In the genomic region with DNA sequence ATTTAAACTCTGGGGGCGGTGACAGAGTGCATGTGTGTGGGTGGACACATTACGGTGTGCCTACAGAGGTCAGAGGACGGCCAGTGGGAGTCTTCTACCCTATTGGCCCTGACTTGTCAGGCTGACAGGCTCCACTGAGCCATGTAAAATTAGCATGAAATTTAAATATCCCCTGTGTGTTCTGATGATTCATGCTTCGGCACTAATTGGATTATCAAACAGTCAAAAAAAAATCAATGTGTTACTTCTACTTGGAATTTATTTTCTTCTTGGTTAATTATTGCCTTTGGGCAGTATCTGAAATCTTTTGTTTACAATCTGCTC, we compare ENCODE assay signal across 12 mouse cellular contexts. TPM values are rescaled to one million over a fixed set of nuclear protein-coding genes. Genes with fewer than 3 reads are reported as not detected.
DNase-seq lines count a peak whose midpoint lies in the region; ATAC-seq and TF ChIP-seq lines count a peak whose summit lies in the region.
"Had no signal": no experiment of that assay in that cellular context is flagged by ENCODE, and none has a peak within 500 bp of the region (broad histone marks: within the 10 kb centered on the region; RNA-seq: fewer than 3 reads in every experiment).

No protein-coding gene starts in this region.

- 25% methylated on average over 4 of the region's 4 CpGs for WGBS in kidney, embryonic 15.5 days
- WGBS in midbrain, postnatal 0 days, result 28% methylated on average over 4 of the region's 4 CpGs

- no peak overlapping the region for H3K27ac ChIP-seq in kidney, embryonic 15.5 days
- H3K27ac ChIP-seq in midbrain, postnatal 0 days (ENCODE audit: low read depth, low read length), result no peak overlapping the region
- H3K27ac ChIP-seq: heart, adult 2 months; limb, embryonic 13.5 days had no signal

- ATAC-seq in kidney, embryonic 15.5 days (replicated peaks; ENCODE audit: low FRiP score), result 0 out of 2 replicates have a peak, but pooled peaks have one; percentile 59
- no peak for ATAC-seq in midbrain, postnatal 0 days (ENCODE audit: low FRiP score)

- H3K9ac ChIP-seq in kidney, embryonic 15.5 days, result no peak overlapping the region
- H3K9ac ChIP-seq in midbrain, postnatal 0 days (replicated peaks; ENCODE audit: low read length, poor library complexity, severe bottlenecking), result no peak overlapping the region
- H3K9ac ChIP-seq: limb, embryonic 13.5 days had no signal

- H3K4me3 ChIP-seq in kidney, embryonic 15.5 days (replicated peaks), result no peak overlapping the region
- H3K4me3 ChIP-seq in midbrain, postnatal 0 days (ENCODE audit: low read depth, low read length), result no peak overlapping the region
- H3K4me3 ChIP-seq: erythroblast, embryonic 14.5 days; heart, adult 2 months; limb, embryonic 13.5 days had no signal

- peaks cover 13% of the 10 kb centered on the region for H3K27me3 ChIP-seq in kidney, embryonic 15.5 days
- H3K27me3 ChIP-seq in midbrain, postnatal 0 days (ENCODE audit: insufficient read depth, low read length), result peaks cover 5% of the 10 kb centered on the region

- DNase-seq in kidney, adult 8-10 months, result peak; percentile 30 to 34
- no peak for DNase-seq in kidney, postnatal 10 days
- DNase-seq in brain, embryonic 14.5 days (ENCODE audit: low read depth), result peak; percentile 48
- peak; percentile 48 for DNase-seq in midbrain, postnatal 0 days (ENCODE audit: low spot score)
- DNase-seq in right cerebral cortex, postnatal 25 days, result no peak
- no peak for DNase-seq in lung, postnatal 25 days (ENCODE audit: low spot score)

- TF ChIP-seq POLR2A in brain, embryonic 14.5 days (IDR thresholded peaks at IDR 0.05; ENCODE audit: borderline replicate concordance, extremely low read depth, insufficient read depth, insufficient read length, poor library complexity, severe bottlenecking), result no peak

- H3K4me1 ChIP-seq in kidney, embryonic 15.5 days, result peaks cover 4% of the 10 kb centered on the region; the same call in 1 of the 2 replicates
- no peaks in the 10 kb centered on the region for H3K4me1 ChIP-seq in midbrain, postnatal 0 days (ENCODE audit: insufficient read depth, low read length)
- H3K4me1 ChIP-seq: limb, embryonic 13.5 days had no signal

- H3K9me3 ChIP-seq in kidney, embryonic 15.5 days (replicated peaks), result no peaks in the 10 kb centered on the region
- H3K9me3 ChIP-seq in midbrain, postnatal 0 days (ENCODE audit: low read length), result no peaks in the 10 kb centered on the region
- H3K9me3 ChIP-seq: limb, embryonic 13.5 days had no signal

- H3K36me3 ChIP-seq in kidney, embryonic 15.5 days, result no peaks in the 10 kb centered on the region
- H3K36me3 ChIP-seq in midbrain, postnatal 0 days (ENCODE audit: insufficient read depth, low read length), result no peaks in the 10 kb centered on the region
- H3K36me3 ChIP-seq: limb, embryonic 13.5 days had no signal

- no peak for TF ChIP-seq CTCF in brain, embryonic 14.5 days (IDR thresholded peaks at IDR 0.05; ENCODE audit: borderline replicate concordance, extremely low read depth, insufficient read depth, insufficient read length)
- TF ChIP-seq CTCF in midbrain, postnatal 0 days (IDR thresholded peaks at IDR 0.05), result no peak

- no peak overlapping the region for H3K4me2 ChIP-seq in kidney, embryonic 15.5 days
- no peak overlapping the region for H3K4me2 ChIP-seq in midbrain, postnatal 0 days (ENCODE audit: low read depth, low read length, poor library complexity, severe bottlenecking)
- H3K4me2 ChIP-seq: limb, embryonic 13.5 days had no signal

RNA-seq across cellular contexts. Expression of a gene that starts 22.3 kb away (rescaled TPM):
- polyA plus RNA-seq in brain, embryonic 14.5 days (2012; rRNA removed), result 0.08 and 0.25 TPM in 2 replicates
- polyA plus RNA-seq in kidney, embryonic 15.5 days (2015; fragmentation: Nextera tagmentation; extraction: Ambion mirVana), result 0.27 and 0.57 TPM in 2 replicates
- total RNA-seq in midbrain, postnatal 0 days (2014; rRNA removed), result 0.99 TPM in 1 of 2 replicates, not detected in the other
- 0.62 and 0.85 TPM in 2 replicates for polyA plus RNA-seq in midbrain, postnatal 0 days (2015; fragmentation: Nextera tagmentation; extraction: Ambion mirVana)
- total RNA-seq: adrenal gland, postnatal 10 days; heart, adult 2 months; hematopoietic stem cell, adult 5-6 weeks had no signal
- polyA plus RNA-seq: erythroblast, embryonic 14.5 days; heart, adult 2 months; limb, embryonic 13.5 days had no signal

RNA-seq across cellular contexts. Expression of a gene that starts 42.8 kb away (rescaled TPM):
- polyA plus RNA-seq in brain, embryonic 14.5 days (2012; rRNA removed), result 6.5 and 9.3 TPM in 2 replicates
- 11.4 and 12.4 TPM in 2 replicates for polyA plus RNA-seq in kidney, embryonic 15.5 days (2015; fragmentation: Nextera tagmentation; extraction: Ambion mirVana)
- 11.3 and 15.2 TPM in 2 replicates for total RNA-seq in midbrain, postnatal 0 days (2014; rRNA removed)
- 27.5 and 30.0 TPM in 2 replicates for polyA plus RNA-seq in midbrain, postnatal 0 days (2015; fragmentation: Nextera tagmentation; extraction: Ambion mirVana)
- polyA plus RNA-seq: erythroblast, embryonic 14.5 days had no signal

Comparison
In these comparisons a context has a peak if more than half of its experiments do, and no peak if none do; other contexts are left out.
1. DNase-seq: peak in kidney, adult 8-10 months (2 of 2), brain, embryonic 14.5 days (single experiment) and midbrain, postnatal 0 days (single experiment); none in kidney, postnatal 10 days (single experiment), right cerebral cortex, postnatal 25 days (single experiment) and lung, postnatal 25 days (single experiment).